Mouse (Mus musculus) left cerebral cortex, adult 18-20 months (tissue): Measurements from ENCODE around the gene Sox1. TPM values are rescaled to one million over a fixed set of nuclear protein-coding genes. Genes with fewer than 3 reads are reported as not detected.
A peak's percentile ranks its signal among the peaks of the same experiment; 100 is the strongest.

Experiments
- DNase-seq, 2 experiments: peaks; one replicate each; pipeline ENCODE4 v3.0.0; 2021 to 2022; ENCODE audit warnings: low spot score in 2 of 2, mixed read lengths in 1 of 2
- total RNA-seq, 2 experiments: library from RNA; stranded (reverse); gene quantifications; 2 replicates each; pipeline ENCODE4 v1.2.3; 2021

Sox1 gene
- total RNA-seq, 2 experiments from 2014 or later: 9.4 to 10.6 TPM

- DNase-seq: no peak
These were observed 14.9 kb downstream of the Sox1 start for GRCm38 (mm10) chr8:12409976-12410375.

GRCm38 (mm10) chr8:12417056-12417455, 22.0 kb downstream of the Sox1 start:
- no peak for DNase-seq

GRCm38 (mm10) chr8:12420537-12420936, 25.4 kb downstream of the Sox1 start:
- DNase-seq: no peak

GRCm38 (mm10) chr8:12425906-12426305, 30.8 kb downstream of the Sox1 start:
- DNase-seq: no peak

- no peak for DNase-seq
These were observed 32.3 kb downstream of the Sox1 start for GRCm38 (mm10) chr8:12427346-12427745.

- no peak for DNase-seq
These were observed 33.0 kb downstream of the Sox1 start for GRCm38 (mm10) chr8:12427886-12428799.

- DNase-seq: no peak
These were observed 33.8 kb downstream of the Sox1 start for GRCm38 (mm10) chr8:12428931-12429330.

GRCm38 (mm10) chr8:12429601-12430172, 34.6 kb downstream of the Sox1 start:
- no peak for DNase-seq

- peak; percentile 27 to 50 for DNase-seq
These were observed 35.2 kb downstream of the Sox1 start for GRCm38 (mm10) chr8:12430173-12430899.

- DNase-seq: no peak
These were observed 36.0 kb downstream of the Sox1 start for GRCm38 (mm10) chr8:12430900-12431737.

- DNase-seq: no peak
These were observed 36.6 kb downstream of the Sox1 start for GRCm38 (mm10) chr8:12431738-12432055.

GRCm38 (mm10) chr8:12432546-12432945, 37.5 kb downstream of the Sox1 start:
- DNase-seq: no peak

GRCm38 (mm10) chr8:12434771-12435170, 39.7 kb downstream of the Sox1 start:
- no peak for DNase-seq

- no peak for DNase-seq
These were observed 42.9 kb downstream of the Sox1 start for GRCm38 (mm10) chr8:12438021-12438420.

GRCm38 (mm10) chr8:12439044-12439443, 43.9 kb downstream of the Sox1 start:
- no peak for DNase-seq

GRCm38 (mm10) chr8:12439846-12440245, 44.8 kb downstream of the Sox1 start:
- DNase-seq: no peak

- no peak for DNase-seq
These were observed 45.9 kb downstream of the Sox1 start for GRCm38 (mm10) chr8:12440997-12441396.

GRCm38 (mm10) chr8:12445258-12445657, 50.2 kb downstream of the Sox1 start:
- no peak for DNase-seq

GRCm38 (mm10) chr8:12445926-12446680, 51.0 kb downstream of the Sox1 start:
- DNase-seq: no peak
